Comparison of ENCODE assay signal across 14 mouse cellular contexts in the genomic region with DNA sequence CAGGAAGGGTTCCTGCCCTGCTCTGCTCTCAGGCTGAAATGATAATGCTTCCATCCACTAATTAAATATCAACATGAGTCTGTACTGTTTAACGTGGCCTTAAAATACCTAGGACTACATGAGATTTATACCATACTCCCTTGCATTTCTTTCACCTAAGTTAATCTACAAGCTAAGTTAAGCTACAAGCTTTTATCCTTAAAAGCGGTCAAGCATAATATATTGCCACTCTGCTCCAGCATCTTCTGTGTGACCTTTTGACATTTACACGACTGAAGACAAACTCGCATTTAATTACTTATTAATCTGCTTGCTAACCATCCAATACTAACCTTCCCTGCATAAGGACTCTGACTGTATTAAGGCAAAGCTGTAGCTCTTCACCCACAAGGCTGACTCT.
DNase-seq lines count a peak whose midpoint lies in the region.
"Had no signal": no experiment of that assay in that cellular context is flagged by ENCODE, and none has a peak within 500 bp of the region (broad histone marks: within the 10 kb centered on the region; RNA-seq: fewer than 3 reads in every experiment).

No protein-coding gene starts in this region.

- peak; percentile 56 for DNase-seq in kidney, adult 11 months
- no peak for DNase-seq in kidney, postnatal 25 days
- peak; percentile 80 for DNase-seq in kidney, adult 9 months
- DNase-seq in kidney, postnatal 4 days = no peak
- DNase-seq in kidney, postnatal 14 days = peak; percentile 50
- DNase-seq in cerebellum, postnatal 36 days = no peak
- DNase-seq: adrenal gland, adult 8-10 months; adrenal gland, postnatal 25 days; cerebellum, adult 11-12 months; cerebellum, adult 8-10 months; cerebellum, postnatal 10 days; gastrocnemius, postnatal 10 days; gastrocnemius, postnatal 36 days; heart, adult 2 months had no signal

Comparison
In these comparisons a context has a peak if more than half of its experiments do, and no peak if none do; other contexts are left out.
1. DNase-seq: peak in kidney, adult 11 months (single experiment), kidney, adult 9 months (single experiment) and kidney, postnatal 14 days (single experiment); none in kidney, postnatal 25 days (0 of 2), kidney, postnatal 4 days (0 of 2) and cerebellum, postnatal 36 days (0 of 2).